Mouse (Mus musculus) layer of hippocampus, adult 18-20 months (tissue): ENCODE measurements around the gene Wdr5. TPM values are rescaled to one million over a fixed set of nuclear protein-coding genes. Genes with fewer than 3 reads are reported as not detected.

Experiments used
- DNase-seq, 2 experiments: peaks; one replicate each; pipeline ENCODE4 v3.0.0; 2022; ENCODE audit warnings: low spot score in 2 of 2
- total RNA-seq, 2 experiments: library from RNA; stranded (reverse); gene quantifications; 2 replicates each; pipeline ENCODE4 v1.2.3; 2021

The Wdr5 gene
- total RNA-seq, 2 experiments from 2014 or later, result 26.7 to 28.0 TPM

GRCm38 (mm10) chr2:27547986-27548385 is 33.0 kb downstream of the Wdr5 start:
- no peak for DNase-seq

- no peak for DNase-seq
Observed at GRCm38 (mm10) chr2:27548664-27549369, 33.9 kb downstream of the Wdr5 start.

GRCm38 (mm10) chr2:27552620-27553287 is 37.8 kb downstream of the Wdr5 start:
- DNase-seq, result peak; percentile 50 to 88

- no peak for DNase-seq
Observed at GRCm38 (mm10) chr2:27554308-27554707, 39.4 kb downstream of the Wdr5 start.

- DNase-seq, result no peak
Observed at GRCm38 (mm10) chr2:27556921-27557320, 42.0 kb downstream of the Wdr5 start.

GRCm38 (mm10) chr2:27560708-27561123 is 45.8 kb downstream of the Wdr5 start:
- no peak for DNase-seq

GRCm38 (mm10) chr2:27561159-27561558 is 46.2 kb downstream of the Wdr5 start:
- no peak for DNase-seq

GRCm38 (mm10) chr2:27561829-27562228 is 46.9 kb downstream of the Wdr5 start:
- DNase-seq, result no peak

- DNase-seq, result no peak
Observed at GRCm38 (mm10) chr2:27563641-27564148, 48.7 kb downstream of the Wdr5 start.

- DNase-seq, result no peak
Observed at GRCm38 (mm10) chr2:27564694-27565093, 49.7 kb downstream of the Wdr5 start.

- DNase-seq, result no peak
Observed at GRCm38 (mm10) chr2:27565316-27566103, 50.6 kb downstream of the Wdr5 start.

- no peak for DNase-seq
Observed at GRCm38 (mm10) chr2:27570856-27571255, 55.9 kb downstream of the Wdr5 start.

GRCm38 (mm10) chr2:27572261-27572793 is 57.4 kb downstream of the Wdr5 start:
- DNase-seq, result no peak

- DNase-seq, result peak; percentile 86 to 94
Observed at GRCm38 (mm10) chr2:27572928-27573627, 58.1 kb downstream of the Wdr5 start.

GRCm38 (mm10) chr2:27573628-27573966 is 58.6 kb downstream of the Wdr5 start:
- no peak for DNase-seq

- DNase-seq, result no peak
Observed at GRCm38 (mm10) chr2:27576416-27576815, 61.5 kb downstream of the Wdr5 start.

- DNase-seq, result no peak
Observed at GRCm38 (mm10) chr2:27578552-27578951, 63.6 kb downstream of the Wdr5 start.

- no peak for DNase-seq
Observed at GRCm38 (mm10) chr2:27582112-27582511, 67.2 kb downstream of the Wdr5 start.

- DNase-seq, result no peak
Observed at GRCm38 (mm10) chr2:27583019-27583418, 68.1 kb downstream of the Wdr5 start.

GRCm38 (mm10) chr2:27584546-27584945 is 69.6 kb downstream of the Wdr5 start:
- DNase-seq, result no peak
